Mouse (Mus musculus) thymus, postnatal 4 days (tissue): Measurements from ENCODE around the gene Simc1.
"Not testable (repeated sequence)": the region's sequence is repeated elsewhere in the genome, so short reads cannot be mapped to it uniquely, and the experiment has no call there.

ENCODE experiments used
- DNase-seq: peaks from one replicate; pipeline ENCODE4 v3.0.0; 2021

Simc1 gene

GRCm38 (mm10) chr13:54503604-54504521, at the start of gene Simc1:
TSS of gene Simc1 (plus strand) at chr13:54503779.
- peak; percentile 88 for DNase-seq

- peak; percentile 65 for DNase-seq
Measured at GRCm38 (mm10) chr13:54457062-54457461, 46.5 kb upstream of the Simc1 start.

GRCm38 (mm10) chr13:54459282-54459681, 44.3 kb upstream of the Simc1 start:
- no peak for DNase-seq

- peak; percentile 94 for DNase-seq
Measured at GRCm38 (mm10) chr13:54468098-54469011, 35.2 kb upstream of the Simc1 start, which contains the start of gene Thoc3. TSS of gene Thoc3 (minus strand) at chr13:54468849.

GRCm38 (mm10) chr13:54469012-54469354, 34.6 kb upstream of the Simc1 start:
- DNase-seq, result no peak

GRCm38 (mm10) chr13:54471967-54472366, 31.6 kb upstream of the Simc1 start:
- DNase-seq, result no peak

GRCm38 (mm10) chr13:54474996-54475395, 28.6 kb upstream of the Simc1 start:
- DNase-seq, result no peak

- no peak for DNase-seq
Measured at GRCm38 (mm10) chr13:54475702-54476101, 27.9 kb upstream of the Simc1 start.

GRCm38 (mm10) chr13:54479286-54479685, 24.3 kb upstream of the Simc1 start:
- no peak for DNase-seq

- no peak for DNase-seq
Measured at GRCm38 (mm10) chr13:54481498-54481897, 22.1 kb upstream of the Simc1 start.

GRCm38 (mm10) chr13:54490411-54490810, 13.2 kb upstream of the Simc1 start:
- DNase-seq, result no peak

GRCm38 (mm10) chr13:54491381-54491780, 12.2 kb upstream of the Simc1 start:
- DNase-seq, result no peak

GRCm38 (mm10) chr13:54499551-54499950, 4.0 kb upstream of the Simc1 start:
- DNase-seq, result not testable (repeated sequence)

- DNase-seq, result no peak
Measured at GRCm38 (mm10) chr13:54501352-54501751, 2.2 kb upstream of the Simc1 start.

- no peak for DNase-seq
Measured at GRCm38 (mm10) chr13:54501957-54502690, 1.5 kb upstream of the Simc1 start.

GRCm38 (mm10) chr13:54503278-54503603, 338 bp upstream of the Simc1 start:
- DNase-seq, result no peak

- DNase-seq, result peak; percentile 35
Measured at GRCm38 (mm10) chr13:54504611-54505260, 1.2 kb downstream of the Simc1 start.

GRCm38 (mm10) chr13:54505920-54506319, 2.3 kb downstream of the Simc1 start:
- no peak for DNase-seq

- peak; percentile 63 for DNase-seq
Measured at GRCm38 (mm10) chr13:54520221-54520620, 16.6 kb downstream of the Simc1 start.

- no peak for DNase-seq
Measured at GRCm38 (mm10) chr13:54521181-54521580, 17.6 kb downstream of the Simc1 start.

GRCm38 (mm10) chr13:54527140-54527539, 23.6 kb downstream of the Simc1 start:
- no peak for DNase-seq

GRCm38 (mm10) chr13:54532134-54532533, 28.6 kb downstream of the Simc1 start:
- DNase-seq, result no peak
